Mouse (Mus musculus) testis, adult 2 months (tissue): ENCODE measurements at regions not wholly inside any gene's neighbourhood (a gene's known extent, or its start where the extent isn't known, plus 50 kb on each side); places are given as distances from the start of the nearest gene placed in this dataset.

Source experiments
- H3K27ac ChIP-seq: fragments of 200-500 bp; 2 replicates; pipeline ENCODE4 v1.5.1; 2012; ENCODE audit warnings: low read depth, low read length; ENCODE audit not compliant: control insufficient read depth, insufficient read depth
- H3K27me3 ChIP-seq: fragments of 200-500 bp; 2 replicates; pipeline ENCODE4 v1.6.1; 2012; ENCODE audit warnings: mild to moderate bottlenecking, low read length, moderate library complexity; ENCODE audit not compliant: control insufficient read depth, insufficient read depth
- H3K36me3 ChIP-seq: fragments of 200-500 bp; 2 replicates; pipeline ENCODE4 v1.6.1; 2012; ENCODE audit warnings: mild to moderate bottlenecking, low read length; ENCODE audit not compliant: control insufficient read depth, insufficient read depth
- H3K4me1 ChIP-seq: fragments of 200-500 bp; 2 replicates; pipeline ENCODE4 v1.6.1; 2012; ENCODE audit warnings: low read length; ENCODE audit not compliant: control insufficient read depth, insufficient read depth
- H3K4me3 ChIP-seq: fragments of 200-500 bp; 2 replicates; pipeline ENCODE4 v1.5.1; 2012; ENCODE audit warnings: low read depth, mild to moderate bottlenecking, low read length, moderate library complexity, mixed read lengths; ENCODE audit not compliant: control insufficient read depth
- CTCF ChIP-seq: fragments of 200-500 bp; IDR thresholded peaks from 2 replicates; pipeline ENCODE4 v1.5.1; 2012; ENCODE audit warnings: low read depth, mild to moderate bottlenecking, inconsistent platforms, low read length, moderate library complexity; ENCODE audit not compliant: control insufficient read depth, insufficient read depth, insufficient replicate concordance
- POLR2A ChIP-seq: fragments of 200-500 bp; IDR thresholded peaks from 2 replicates; pipeline ENCODE4 v1.6.1; 2012; ENCODE audit warnings: low read depth, mild to moderate bottlenecking, inconsistent platforms, low read length, moderate library complexity; ENCODE audit not compliant: control insufficient read depth

DNA sequence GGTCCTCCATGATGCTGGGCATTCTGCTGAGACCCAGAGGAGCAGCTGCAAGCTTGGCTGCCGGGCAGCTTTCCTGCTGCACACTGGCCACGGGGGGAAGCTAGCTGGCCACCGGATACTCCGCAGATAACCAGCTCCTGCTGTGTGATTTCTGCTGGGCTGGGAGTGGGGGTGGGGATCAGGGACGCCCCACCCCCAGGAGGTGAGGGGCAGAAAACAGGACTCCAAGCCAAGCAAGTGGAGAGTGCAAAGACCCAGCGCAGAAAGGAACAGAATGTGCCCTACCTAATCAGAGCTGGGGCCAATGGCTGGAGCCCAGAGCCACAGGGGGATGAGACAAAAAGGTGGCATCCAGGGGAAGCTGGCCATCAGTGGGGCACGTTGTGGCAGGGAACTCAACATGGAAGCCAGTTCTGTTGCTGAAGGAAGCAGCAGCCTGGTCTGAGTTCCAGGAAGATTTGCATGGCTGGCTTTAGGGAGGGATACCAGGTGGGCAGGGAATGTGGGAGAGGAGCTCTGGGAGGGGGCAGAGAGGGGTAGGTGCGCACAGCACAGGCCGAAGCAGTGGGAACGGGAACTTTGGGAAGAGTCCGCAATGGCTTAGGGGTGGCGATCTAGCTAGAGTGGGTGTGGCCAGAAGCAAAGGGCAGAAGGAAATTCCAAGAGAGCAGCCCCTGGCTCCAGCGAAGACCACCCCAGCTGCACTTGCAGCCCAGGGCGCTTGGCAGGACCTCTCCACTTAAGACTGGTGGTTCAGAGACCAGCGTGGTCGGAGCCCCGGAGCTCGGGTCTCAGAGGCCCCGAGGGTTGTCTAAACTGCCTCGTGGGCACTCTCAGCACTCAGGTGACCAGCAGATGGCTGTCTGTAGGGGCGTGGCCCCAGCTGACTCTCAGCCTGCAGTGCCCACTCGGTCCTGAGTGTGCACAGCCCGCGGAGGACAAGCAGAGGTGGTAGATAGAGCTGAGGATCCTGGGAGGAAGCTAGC lies 86.6 kb downstream of the 1700001O22Rik start:
- H3K27me3 ChIP-seq: no peaks in the 10 kb centered on the region
- no peak overlapping the region for H3K4me3 ChIP-seq
- H3K4me1 ChIP-seq: peaks cover 37% of the 10 kb centered on the region
- no peaks in the 10 kb centered on the region for H3K36me3 ChIP-seq
- TF ChIP-seq POLR2A (no peak), CTCF (no peak)
- peak overlapping the region; percentile 68 for H3K27ac ChIP-seq

GRCm38 (mm10) chr2:30715720-30716310 lies 87.6 kb downstream of the 1700001O22Rik start:
- H3K27me3 ChIP-seq: no peaks in the 10 kb centered on the region
- no peak overlapping the region for H3K4me3 ChIP-seq
- H3K36me3 ChIP-seq: no peaks in the 10 kb centered on the region
- H3K27ac ChIP-seq: peak overlapping the region; percentile 60; the same call in 1 of the 2 replicates
- TF ChIP-seq CTCF: no peak
- TF ChIP-seq POLR2A: no peak
- peaks cover 40% of the 10 kb centered on the region for H3K4me1 ChIP-seq

DNA sequence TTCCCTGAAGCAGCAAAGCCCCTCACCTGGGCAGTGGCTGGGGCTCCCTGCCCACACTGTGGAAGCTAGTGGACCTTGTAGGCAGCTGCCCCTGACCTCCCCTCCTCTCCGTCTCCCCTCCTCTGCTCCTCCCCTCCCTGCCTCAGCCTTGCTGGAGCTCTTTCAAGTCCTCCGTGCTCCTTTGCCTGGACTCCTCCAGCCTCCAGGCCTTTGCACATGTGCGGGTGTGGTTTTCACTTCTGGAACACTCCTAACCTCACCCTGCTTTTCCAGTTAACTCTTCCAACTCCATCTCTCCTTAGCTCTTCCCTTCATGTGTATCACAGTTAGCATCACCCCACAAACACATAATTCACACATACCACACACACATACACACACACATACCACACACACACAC lies 89.9 kb downstream of the 1700001O22Rik start:
- H3K4me1 ChIP-seq: peaks cover 40% of the 10 kb centered on the region
- H3K27me3 ChIP-seq: no peaks in the 10 kb centered on the region
- no peaks in the 10 kb centered on the region for H3K36me3 ChIP-seq
- TF ChIP-seq CTCF (no peak), POLR2A (no peak)
- H3K27ac ChIP-seq: no peak overlapping the region
- no peak overlapping the region for H3K4me3 ChIP-seq

DNA sequence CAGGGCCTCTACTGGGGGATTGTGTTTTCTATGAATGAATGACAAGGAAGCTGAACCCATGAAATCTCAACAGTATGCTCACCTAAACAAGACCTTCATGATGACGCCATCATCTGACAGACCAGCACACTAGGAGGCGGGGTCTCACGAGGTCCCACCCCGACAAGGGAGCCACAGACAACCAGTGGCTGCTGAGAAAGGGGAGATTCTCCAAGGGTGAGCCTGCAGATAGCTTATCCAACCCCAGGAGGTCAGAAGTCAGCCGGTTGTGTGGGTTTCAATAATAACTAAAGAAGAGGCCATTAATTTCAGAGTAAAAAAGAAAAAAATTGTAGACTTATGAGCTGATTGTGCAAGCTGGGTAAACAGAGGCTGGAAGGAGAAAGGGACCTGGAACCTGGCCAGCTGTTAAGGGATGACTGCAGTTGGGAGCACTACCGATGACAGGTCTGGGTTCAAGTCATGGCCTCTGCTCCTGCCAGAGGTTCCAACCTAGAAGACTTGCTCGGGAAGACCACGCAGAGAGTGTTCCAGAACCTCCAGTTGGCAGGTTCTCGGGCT lies 90.5 kb downstream of the 1700001O22Rik start:
- Histone ChIP-seq H3K4me3 (no peak overlapping the region), H3K36me3 (no peaks in the 10 kb centered on the region), H3K27me3 (no peaks in the 10 kb centered on the region), H3K4me1 (peaks cover 36% of the 10 kb centered on the region), H3K27ac (no peak overlapping the region)
- TF ChIP-seq POLR2A (no peak), CTCF (no peak)

DNA sequence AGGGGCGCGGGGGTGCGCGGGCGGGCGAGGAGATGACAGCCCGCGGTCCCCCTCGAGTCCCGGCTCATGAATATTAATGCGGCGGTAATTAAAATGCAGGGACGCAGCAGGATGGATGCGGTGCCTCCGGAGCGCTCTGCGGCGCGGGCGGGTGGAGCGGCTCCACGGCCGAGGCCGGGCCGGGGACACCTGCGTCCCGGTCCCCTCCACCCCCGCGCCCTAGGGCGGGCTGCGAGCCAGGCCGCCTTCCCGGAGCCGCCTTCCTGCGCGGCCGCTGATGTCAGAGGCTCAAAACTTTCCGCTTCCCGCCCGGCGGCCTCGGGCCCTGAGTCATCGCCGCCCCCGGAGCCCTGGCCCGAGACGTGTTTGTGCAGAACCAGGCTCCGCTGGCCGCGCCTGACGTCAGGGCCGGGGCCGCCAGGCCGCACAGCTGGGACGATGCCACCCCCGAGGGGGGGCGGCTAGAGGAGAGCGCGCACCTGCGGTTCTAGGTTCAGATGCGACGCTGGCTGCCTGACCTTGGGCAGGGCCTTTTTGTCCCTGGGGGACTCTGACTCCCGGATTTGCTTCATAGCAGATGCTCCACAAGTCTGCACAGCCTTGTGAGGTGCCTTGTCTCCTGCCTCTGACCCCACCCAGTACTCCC lies 91.5 kb downstream of the 1700001O22Rik start:
- peak overlapping the region; percentile 64 for H3K4me3 ChIP-seq
- H3K27ac ChIP-seq: peak overlapping the region; percentile 64
- no peaks in the 10 kb centered on the region for H3K36me3 ChIP-seq
- TF ChIP-seq CTCF: no peak
- no peak; the same call in 1 of the 2 replicates for TF ChIP-seq POLR2A
- H3K27me3 ChIP-seq: no peaks in the 10 kb centered on the region
- H3K4me1 ChIP-seq: peaks cover 36% of the 10 kb centered on the region

- H3K4me1 ChIP-seq: peaks cover 34% of the 10 kb centered on the region
Observed at GRCm38 (mm10) chr2:30711476-30711852, 92.0 kb downstream of the 1700001O22Rik start.

DNA sequence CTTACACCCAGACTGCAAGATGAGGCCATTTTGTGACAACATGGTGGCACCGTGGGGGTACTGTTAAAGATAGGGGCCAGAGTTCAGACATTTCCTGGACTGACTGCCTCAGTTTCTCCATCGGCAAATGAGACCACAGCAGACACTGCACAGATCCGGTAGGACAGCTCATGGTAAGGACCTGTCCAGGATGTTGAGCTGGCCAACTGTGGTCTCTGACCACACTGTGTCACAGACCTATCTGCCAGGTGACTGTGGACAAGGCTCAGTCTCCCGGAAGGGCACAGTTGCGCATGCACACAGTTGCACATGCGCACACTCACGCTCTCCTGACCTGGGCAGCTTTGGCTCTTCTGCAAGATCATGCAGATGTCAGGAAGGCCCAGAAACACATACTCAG lies 92.6 kb downstream of the 1700001O22Rik start:
- no peak overlapping the region for H3K27ac ChIP-seq
- peak overlapping the region; percentile 14; the same call in 1 of the 2 replicates for H3K4me3 ChIP-seq

More at GRCm38 (mm10) chr2:30711476-30711852, 92.0 kb downstream of the 1700001O22Rik start:
- Histone ChIP-seq H3K27me3 (no peaks in the 10 kb centered on the region), H3K27ac (no peak overlapping the region), H3K4me3 (peak overlapping the region; percentile 16), H3K36me3 (no peaks in the 10 kb centered on the region)
- TF ChIP-seq CTCF: no peak
- no peak for TF ChIP-seq POLR2A

More for the DNA sequence above, 92.6 kb downstream of the 1700001O22Rik start:
- H3K27me3 ChIP-seq: no peaks in the 10 kb centered on the region
- no peak for TF ChIP-seq CTCF
- TF ChIP-seq POLR2A: no peak
- H3K36me3 ChIP-seq: no peaks in the 10 kb centered on the region
- peaks cover 33% of the 10 kb centered on the region for H3K4me1 ChIP-seq
